Mouse (Mus musculus) left cerebral cortex, adult 2 months (tissue): ENCODE measurements at regions not wholly inside any gene's neighbourhood (a gene's known extent, or its start where the extent isn't known, plus 50 kb on each side); places are given as distances from the start of the nearest gene placed in this dataset.

Source experiments
- DNase-seq, 2 experiments: peaks; one replicate each; pipeline ENCODE4 v3.0.0; 2021 to 2022; ENCODE audit warnings: low spot score in 2 of 2, mixed read lengths in 1 of 2; ENCODE audit errors: extremely low spot score in 1 of 2
- H3K27ac ChIP-seq: fragments of 200-600 bp; 2 replicates; pipeline ENCODE4 v1.8.1; 2022
- H3K4me3 ChIP-seq: fragments of 200-600 bp; 2 replicates; pipeline ENCODE4 v1.8.1; 2022
- CTCF ChIP-seq: fragments of 200-600 bp; IDR thresholded peaks from 2 replicates; pipeline ENCODE4 v1.8.1; 2022; ENCODE audit warnings: antibody characterized with exemption, mild to moderate bottlenecking, moderate library complexity
- intact Hi-C: fragments of 180-260 bp; cut with DNase I; formaldehyde crosslinking; loops from one replicate; pipeline ENCODE4 v1.15.1; 2025

- TF ChIP-seq CTCF, result no peak
- H3K4me3 ChIP-seq, result no peak overlapping the region
- no peak overlapping the region for H3K27ac ChIP-seq
- no peak for DNase-seq
- intact Hi-C loops, result no loop called here
These were observed 52.0 kb downstream of the Gm11983 start for GRCm38 (mm10) chr11:6785471-6785870.

- intact Hi-C loops, result no loop called here
- no peak for DNase-seq
- Histone ChIP-seq H3K4me3 (no peak overlapping the region), H3K27ac (no peak overlapping the region)
- no peak for TF ChIP-seq CTCF
These were observed 54.6 kb downstream of the Gm11983 start for GRCm38 (mm10) chr11:6782826-6783225.

GRCm38 (mm10) chr11:6779752-6780151 is 57.7 kb downstream of the Gm11983 start:
- intact Hi-C loops, result no loop called here
- no peak for TF ChIP-seq CTCF
- no peak overlapping the region for H3K27ac ChIP-seq
- H3K4me3 ChIP-seq, result no peak overlapping the region
- DNase-seq, result no peak

- no peak for DNase-seq
- Histone ChIP-seq H3K4me3 (no peak overlapping the region), H3K27ac (no peak overlapping the region)
- no peak for TF ChIP-seq CTCF
- intact Hi-C loops, result no loop called here
These were observed 58.7 kb downstream of the Gm11983 start for GRCm38 (mm10) chr11:6778596-6779360.

GRCm38 (mm10) chr11:6777566-6777965 is 59.9 kb downstream of the Gm11983 start:
- intact Hi-C loops, result no loop called here
- no peak for TF ChIP-seq CTCF
- no peak overlapping the region for H3K27ac ChIP-seq
- no peak overlapping the region for H3K4me3 ChIP-seq
- DNase-seq, result no peak

- no peak overlapping the region for H3K4me3 ChIP-seq
- no peak for TF ChIP-seq CTCF
- DNase-seq, result no peak
- intact Hi-C loops, result no loop called here
- no peak overlapping the region for H3K27ac ChIP-seq
These were observed 62.8 kb downstream of the Gm11983 start for GRCm38 (mm10) chr11:6774656-6775055.

- no peak for DNase-seq
- Histone ChIP-seq H3K27ac (no peak overlapping the region), H3K4me3 (no peak overlapping the region)
- no peak for TF ChIP-seq CTCF
- intact Hi-C loops, result no loop called here
These were observed 63.5 kb downstream of the Gm11983 start for GRCm38 (mm10) chr11:6773951-6774350.

- intact Hi-C loops, result no loop called here
These were observed 64.1 kb downstream of the Gm11983 start for GRCm38 (mm10) chr11:6773364-6773763.

GRCm38 (mm10) chr11:6769437-6769765 is 68.1 kb downstream of the Gm11983 start:
- DNase-seq, result no peak
- Histone ChIP-seq H3K4me3 (no peak overlapping the region), H3K27ac (no peak overlapping the region)
- TF ChIP-seq CTCF, result no peak
- intact Hi-C loops, result loop anchor here (5.0 kb wide), 3 partner anchors 92 to 373 kb away; partner anchors contain the start of gene Adcy1

More at GRCm38 (mm10) chr11:6773364-6773763, 64.1 kb downstream of the Gm11983 start:
- no peak overlapping the region for H3K4me3 ChIP-seq
- H3K27ac ChIP-seq, result no peak overlapping the region
- TF ChIP-seq CTCF, result no peak
- no peak for DNase-seq

GRCm38 (mm10) chr11:6768599-6769436 is 68.6 kb downstream of the Gm11983 start:
- H3K4me3 ChIP-seq, result peak overlapping the region; percentile 24; the same call in 1 of the 2 replicates
- intact Hi-C loops, result loop anchor here (1.0 to 5.0 kb wide), 4 partner anchors 92 to 373 kb away; partner anchors contain the start of gene Adcy1
- DNase-seq, result peak; percentile 62 to 85
- peak; percentile 99 for TF ChIP-seq CTCF
- H3K27ac ChIP-seq, result no peak overlapping the region

GRCm38 (mm10) chr11:6766725-6767124 is 70.7 kb downstream of the Gm11983 start:
- no peak overlapping the region for H3K4me3 ChIP-seq
- H3K27ac ChIP-seq, result peak overlapping the region; percentile 19; the same call in 1 of the 2 replicates
- TF ChIP-seq CTCF, result no peak
- peak in 1 of 2 experiments; percentile 14 for DNase-seq
- intact Hi-C loops, result loop anchor here (5.0 kb wide), 3 partner anchors 89 to 376 kb away; partner anchors contain the start of gene Adcy1

GRCm38 (mm10) chr11:6765333-6765957 is 72.0 kb downstream of the Gm11983 start:
- no peak for DNase-seq
- intact Hi-C loops, result loop anchor here (5.0 kb wide), 3 partner anchors 88 to 377 kb away; partner anchors contain the start of gene Adcy1
- Histone ChIP-seq H3K27ac (no peak overlapping the region), H3K4me3 (no peak overlapping the region)
- TF ChIP-seq CTCF, result no peak
